Mouse (Mus musculus): ENCODE results near the gene Deup1. TPM values are rescaled to one million over a fixed set of nuclear protein-coding genes. Genes with fewer than 3 reads are reported as not detected.

The Deup1 gene
- polyA plus RNA-seq, 1 experiment from 2014 or later: 0.52 TPM

GRCm38 (mm10) chr9:15627384-15627783, 349 bp downstream of the Deup1 start:
- no peaks in the 10 kb centered on the region for H3K27me3 ChIP-seq (ENCODE audit: control insufficient read depth, insufficient read depth, low read length)

DNA sequence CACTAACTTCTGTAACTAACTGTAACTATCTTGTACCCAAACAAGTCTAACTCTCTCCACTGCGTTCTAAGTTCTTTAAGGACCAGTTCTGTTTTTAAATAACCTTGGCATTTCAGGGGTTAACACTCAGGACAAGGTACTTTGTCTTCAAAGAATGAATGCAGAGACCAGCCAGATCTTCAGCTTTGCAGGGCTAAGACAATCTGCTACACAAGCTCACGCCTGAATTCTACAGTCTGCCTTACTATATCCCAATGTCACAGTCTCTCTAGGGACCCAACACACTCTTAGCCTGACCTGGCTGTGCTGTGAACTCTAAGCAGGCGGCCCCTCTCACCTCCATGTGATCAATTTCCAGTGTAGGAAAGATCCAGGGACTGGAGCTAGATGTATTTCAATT, 3.0 kb downstream of the Deup1 start:
- ATAC-seq (ENCODE audit: low FRiP score) (no peak), DNase-seq (ENCODE audit: low spot score, missing footprints) (peak; percentile 53)
- no peak overlapping the region for H3K4me3 ChIP-seq (ENCODE audit: low read depth, low read length)
- H3K36me3 ChIP-seq (ENCODE audit: control insufficient read depth, insufficient read depth, low read length): no peaks in the 10 kb centered on the region
- peaks cover 6% of the 10 kb centered on the region for H3K4me1 ChIP-seq (ENCODE audit: control insufficient read depth, insufficient read depth, low read length)
- no peak overlapping the region for H3K4me2 ChIP-seq
- no peaks in the 10 kb centered on the region for H3K9me3 ChIP-seq (ENCODE audit: control insufficient read depth, low read length)
- no peak overlapping the region for H3K27ac ChIP-seq (ENCODE audit: low read depth, low read length)
- 67% methylated on average over 3 of the region's 3 CpGs for WGBS
- no peaks in the 10 kb centered on the region for H3K27me3 ChIP-seq (ENCODE audit: control insufficient read depth, insufficient read depth, low read length)
- H3K9ac ChIP-seq (ENCODE audit: low read length): no peak overlapping the region

More at GRCm38 (mm10) chr9:15627384-15627783, 349 bp downstream of the Deup1 start:
- no peaks in the 10 kb centered on the region for H3K9me3 ChIP-seq (ENCODE audit: control insufficient read depth, low read length)
- no peak overlapping the region for H3K27ac ChIP-seq (ENCODE audit: low read depth, low read length)
- 21% methylated on average over 5 of the region's 5 CpGs for WGBS
- DNase-seq (ENCODE audit: low spot score, missing footprints): no peak
- peak overlapping the region; percentile 41 for H3K9ac ChIP-seq (ENCODE audit: low read length)
- H3K36me3 ChIP-seq (ENCODE audit: control insufficient read depth, insufficient read depth, low read length): no peaks in the 10 kb centered on the region
- H3K4me2 ChIP-seq: peak overlapping the region; percentile 61
- peak; percentile 66 for ATAC-seq (ENCODE audit: low FRiP score)
- peaks cover 6% of the 10 kb centered on the region for H3K4me1 ChIP-seq (ENCODE audit: control insufficient read depth, insufficient read depth, low read length)
- H3K4me3 ChIP-seq (ENCODE audit: low read depth, low read length): peak overlapping the region; percentile 25

DNA sequence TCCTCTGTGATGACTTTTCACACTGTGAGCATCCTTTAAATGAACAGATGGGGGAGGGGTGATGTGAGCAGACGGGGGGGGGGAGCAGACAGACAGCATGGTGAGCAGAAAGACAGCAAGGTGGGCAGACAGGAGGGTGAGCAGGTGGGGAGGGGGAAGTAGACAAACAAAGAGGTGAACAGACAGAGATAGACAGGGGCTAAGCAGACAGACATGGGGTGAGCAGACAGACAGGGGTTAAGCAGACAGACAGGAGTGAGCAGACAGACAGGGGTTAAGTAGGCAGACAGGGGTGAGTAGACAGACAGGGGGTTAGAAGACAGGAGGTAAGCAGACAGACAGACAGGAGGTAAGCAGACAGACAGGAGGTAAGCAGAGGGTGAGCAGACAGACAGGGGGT, 8.0 kb downstream of the Deup1 start:
- no peak overlapping the region for H3K4me2 ChIP-seq
- H3K4me1 ChIP-seq (ENCODE audit: control insufficient read depth, insufficient read depth, low read length): no peaks in the 10 kb centered on the region
- no peak overlapping the region for H3K9ac ChIP-seq (ENCODE audit: low read length)
- no peak for DNase-seq (ENCODE audit: low spot score, missing footprints)
- WGBS: 52% methylated on average over 1 of the region's 1 CpGs
- no peak overlapping the region for H3K27ac ChIP-seq (ENCODE audit: low read depth, low read length)
- H3K36me3 ChIP-seq (ENCODE audit: control insufficient read depth, insufficient read depth, low read length): no peaks in the 10 kb centered on the region
- no peaks in the 10 kb centered on the region for H3K9me3 ChIP-seq (ENCODE audit: control insufficient read depth, low read length)
- no peak overlapping the region for H3K4me3 ChIP-seq (ENCODE audit: low read depth, low read length)
- no peaks in the 10 kb centered on the region for H3K27me3 ChIP-seq (ENCODE audit: control insufficient read depth, insufficient read depth, low read length)
- ATAC-seq (ENCODE audit: low FRiP score): peak; percentile 35; the same call in 1 of the 2 replicates

GRCm38 (mm10) chr9:15619020-15619590, 8.6 kb downstream of the Deup1 start:
- H3K4me2 ChIP-seq: no peak overlapping the region
- H3K9me3 ChIP-seq (ENCODE audit: control insufficient read depth, low read length): no peaks in the 10 kb centered on the region
- no peak overlapping the region for H3K27ac ChIP-seq (ENCODE audit: low read depth, low read length)
- DNase-seq (ENCODE audit: low spot score, missing footprints) (peak; percentile 57), ATAC-seq (ENCODE audit: low FRiP score) (peak; percentile 19; the same call in 1 of the 2 replicates)
- H3K4me1 ChIP-seq (ENCODE audit: control insufficient read depth, insufficient read depth, low read length): no peaks in the 10 kb centered on the region
- 69% methylated on average over 10 of the region's 10 CpGs for WGBS
- H3K36me3 ChIP-seq (ENCODE audit: control insufficient read depth, insufficient read depth, low read length): no peaks in the 10 kb centered on the region
- H3K27me3 ChIP-seq (ENCODE audit: control insufficient read depth, insufficient read depth, low read length): no peaks in the 10 kb centered on the region
- no peak overlapping the region for H3K9ac ChIP-seq (ENCODE audit: low read length)
- H3K4me3 ChIP-seq (ENCODE audit: low read depth, low read length): no peak overlapping the region

DNA sequence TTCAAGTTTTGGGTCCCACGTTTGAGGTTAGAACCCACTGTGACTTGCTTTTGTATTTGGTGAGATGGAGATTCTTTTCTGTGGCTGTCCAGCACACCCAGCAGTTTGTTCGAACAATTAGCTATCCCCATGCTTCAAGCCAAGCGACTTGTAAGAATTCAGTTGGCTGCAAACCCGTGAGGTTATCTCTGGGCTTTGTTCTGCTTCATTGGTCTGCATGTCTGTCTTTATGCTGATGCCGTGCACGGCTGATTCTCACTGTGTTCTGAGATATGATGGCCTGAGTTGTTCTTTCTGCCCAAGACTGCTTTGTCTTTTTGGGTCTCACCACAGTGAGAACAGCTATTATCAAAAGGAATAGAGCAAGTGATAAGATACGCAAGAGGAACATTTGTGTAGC, 10.7 kb downstream of the Deup1 start:
- ATAC-seq (ENCODE audit: low FRiP score) (no peak), DNase-seq (ENCODE audit: low spot score, missing footprints) (peak; percentile 72)
- H3K4me3 ChIP-seq (ENCODE audit: low read depth, low read length): no peak overlapping the region
- H3K27ac ChIP-seq (ENCODE audit: low read depth, low read length): no peak overlapping the region
- no peaks in the 10 kb centered on the region for H3K9me3 ChIP-seq (ENCODE audit: control insufficient read depth, low read length)
- H3K4me1 ChIP-seq (ENCODE audit: control insufficient read depth, insufficient read depth, low read length): no peaks in the 10 kb centered on the region
- H3K4me2 ChIP-seq: no peak overlapping the region
- no peaks in the 10 kb centered on the region for H3K27me3 ChIP-seq (ENCODE audit: control insufficient read depth, insufficient read depth, low read length)
- no peak overlapping the region for H3K9ac ChIP-seq (ENCODE audit: low read length)
- 32% methylated on average over 7 of the region's 7 CpGs for WGBS
- no peaks in the 10 kb centered on the region for H3K36me3 ChIP-seq (ENCODE audit: control insufficient read depth, insufficient read depth, low read length)

DNA sequence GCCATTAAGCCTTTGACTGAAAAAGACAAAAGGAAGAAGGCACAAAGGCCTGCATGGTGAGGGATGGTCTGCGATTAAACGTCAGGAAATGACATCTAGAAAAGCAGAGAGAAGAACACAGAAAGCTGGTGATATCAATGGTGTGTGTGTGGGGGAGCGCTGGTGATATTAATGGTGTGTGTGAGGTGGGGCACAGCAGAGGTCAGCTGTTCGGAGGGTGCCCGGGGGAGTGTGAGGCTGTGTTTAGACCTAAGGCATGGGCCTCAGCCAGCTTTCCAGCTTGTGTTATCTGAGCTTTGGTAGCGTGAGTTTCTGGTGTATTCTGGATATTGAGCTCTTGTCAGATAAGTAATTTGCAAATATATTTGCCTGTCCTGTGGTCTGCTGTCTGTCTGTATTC, 11.3 kb downstream of the Deup1 start:
- H3K9me3 ChIP-seq (ENCODE audit: control insufficient read depth, low read length): no peaks in the 10 kb centered on the region
- WGBS: 79% methylated on average over 6 of the region's 6 CpGs
- peak; percentile 77 for DNase-seq (ENCODE audit: low spot score, missing footprints)
- ATAC-seq (ENCODE audit: low FRiP score): no peak
- H3K9ac ChIP-seq (ENCODE audit: low read length): no peak overlapping the region
- no peak overlapping the region for H3K4me3 ChIP-seq (ENCODE audit: low read depth, low read length)
- H3K4me2 ChIP-seq: no peak overlapping the region
- no peaks in the 10 kb centered on the region for H3K4me1 ChIP-seq (ENCODE audit: control insufficient read depth, insufficient read depth, low read length)
- H3K27ac ChIP-seq (ENCODE audit: low read depth, low read length): no peak overlapping the region
- H3K27me3 ChIP-seq (ENCODE audit: control insufficient read depth, insufficient read depth, low read length): no peaks in the 10 kb centered on the region
- H3K36me3 ChIP-seq (ENCODE audit: control insufficient read depth, insufficient read depth, low read length): no peaks in the 10 kb centered on the region

- Histone ChIP-seq H3K4me1 (ENCODE audit: control insufficient read depth, insufficient read depth, low read length) (no peaks in the 10 kb centered on the region), H3K4me3 (ENCODE audit: low read depth, low read length) (no peak overlapping the region), H3K27ac (ENCODE audit: low read depth, low read length) (no peak overlapping the region), H3K4me2 (no peak overlapping the region), H3K9ac (ENCODE audit: low read length) (no peak overlapping the region), H3K36me3 (ENCODE audit: control insufficient read depth, insufficient read depth, low read length) (no peaks in the 10 kb centered on the region), H3K27me3 (ENCODE audit: control insufficient read depth, insufficient read depth, low read length) (no peaks in the 10 kb centered on the region), H3K9me3 (ENCODE audit: control insufficient read depth, low read length) (no peaks in the 10 kb centered on the region)
- DNase-seq (ENCODE audit: low spot score, missing footprints) (peak; percentile 77), ATAC-seq (ENCODE audit: low FRiP score) (no peak)
- WGBS: 95% methylated on average over 5 of the region's 5 CpGs
Measured at GRCm38 (mm10) chr9:15609280-15609930, 18.3 kb downstream of the Deup1 start.

DNA sequence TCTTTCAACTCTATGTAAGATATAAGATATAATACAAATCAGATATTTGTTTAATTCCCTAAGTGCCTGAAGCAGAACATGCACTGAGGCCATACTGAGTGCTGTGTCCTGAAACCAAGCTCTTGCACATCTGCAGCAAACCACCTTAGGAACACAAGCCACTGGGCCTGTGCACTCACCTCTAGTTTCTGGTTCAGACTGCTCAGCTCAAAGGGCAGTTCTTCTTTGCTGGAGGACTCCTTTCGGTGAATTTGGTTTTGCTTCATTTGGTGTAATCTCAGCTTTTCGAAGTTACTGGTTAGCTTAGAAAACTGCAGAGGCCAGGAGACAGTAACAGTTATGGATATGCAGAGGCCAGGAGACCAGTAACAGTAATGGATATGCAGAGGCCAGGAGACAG, 20.1 kb downstream of the Deup1 start:
- no peak overlapping the region for H3K9ac ChIP-seq (ENCODE audit: low read length)
- H3K4me2 ChIP-seq: no peak overlapping the region
- no peak overlapping the region for H3K4me3 ChIP-seq (ENCODE audit: low read depth, low read length)
- DNase-seq (ENCODE audit: low spot score, missing footprints) (no peak), ATAC-seq (ENCODE audit: low FRiP score) (no peak)
- H3K27me3 ChIP-seq (ENCODE audit: control insufficient read depth, insufficient read depth, low read length): no peaks in the 10 kb centered on the region
- no peaks in the 10 kb centered on the region for H3K36me3 ChIP-seq (ENCODE audit: control insufficient read depth, insufficient read depth, low read length)
- no peak overlapping the region for H3K27ac ChIP-seq (ENCODE audit: low read depth, low read length)
- WGBS: 87% methylated on average over 2 of the region's 2 CpGs
- no peaks in the 10 kb centered on the region for H3K9me3 ChIP-seq (ENCODE audit: control insufficient read depth, low read length)
- H3K4me1 ChIP-seq (ENCODE audit: control insufficient read depth, insufficient read depth, low read length): no peaks in the 10 kb centered on the region

GRCm38 (mm10) chr9:15603156-15603555, 24.6 kb downstream of the Deup1 start:
- H3K36me3 ChIP-seq (ENCODE audit: control insufficient read depth, insufficient read depth, low read length): no peaks in the 10 kb centered on the region
- H3K9me3 ChIP-seq (ENCODE audit: control insufficient read depth, low read length): no peaks in the 10 kb centered on the region
- 87% methylated on average over 8 of the region's 8 CpGs for WGBS
- no peak overlapping the region for H3K4me3 ChIP-seq (ENCODE audit: low read depth, low read length)
- no peak overlapping the region for H3K27ac ChIP-seq (ENCODE audit: low read depth, low read length)
- no peaks in the 10 kb centered on the region for H3K27me3 ChIP-seq (ENCODE audit: control insufficient read depth, insufficient read depth, low read length)
- DNase-seq (ENCODE audit: low spot score, missing footprints): peak; percentile 65
- ATAC-seq (ENCODE audit: low FRiP score): no peak
- no peak overlapping the region for H3K9ac ChIP-seq (ENCODE audit: low read length)
- no peak overlapping the region for H3K4me2 ChIP-seq
- no peaks in the 10 kb centered on the region for H3K4me1 ChIP-seq (ENCODE audit: control insufficient read depth, insufficient read depth, low read length)

All from midbrain, embryonic 11.5 days (tissue).